Mouse (Mus musculus): ENCODE measurements around the gene Uchl3.
A peak's percentile ranks its signal among the peaks of the same experiment; 100 is the strongest.

Gene Uchl3

DNA sequence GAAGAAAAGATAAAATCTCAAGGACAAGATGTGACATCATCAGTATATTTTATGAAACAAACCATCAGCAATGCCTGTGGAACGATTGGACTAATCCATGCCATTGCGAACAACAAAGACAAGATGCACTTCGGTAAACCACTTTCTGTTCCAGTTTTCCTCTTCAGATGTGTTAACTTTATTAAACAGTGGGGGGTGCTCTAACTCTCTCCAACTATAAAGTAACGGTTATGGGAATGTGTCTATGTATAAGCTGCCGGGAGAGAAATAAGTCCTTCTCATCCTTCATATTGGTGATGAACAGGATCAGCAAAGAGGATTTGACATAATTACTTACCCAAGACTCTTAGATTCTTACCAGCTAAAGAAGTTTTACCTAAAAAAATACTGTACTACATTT lies 12.8 kb downstream of the Uchl3 start:
- no peak for DNase-seq (ENCODE audit: low spot score in 2 of 2)

DNA sequence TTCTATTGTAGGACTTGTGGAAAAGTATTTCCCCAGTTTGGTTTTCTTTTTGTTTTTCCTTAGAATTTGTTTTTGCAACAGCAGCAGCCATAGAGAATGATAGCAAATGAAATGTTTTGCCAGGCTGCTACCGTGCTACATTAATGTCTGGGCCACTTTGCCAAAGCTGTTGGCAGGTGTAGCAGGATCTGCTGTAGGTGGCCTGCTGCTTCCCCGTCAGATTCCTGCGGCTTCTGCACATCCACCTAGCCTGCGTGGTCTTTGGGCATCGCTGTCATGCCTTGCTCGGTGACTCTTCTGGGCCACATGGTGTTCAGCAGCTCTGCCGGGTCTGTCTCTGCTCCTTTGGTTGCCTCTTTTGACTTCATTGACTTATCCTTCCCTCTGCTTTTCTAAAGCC lies 14.9 kb downstream of the Uchl3 start:
- no peak for DNase-seq (ENCODE audit: low spot score in 2 of 2)

GRCm38 (mm10) chr14:101672226-101672625 lies 18.5 kb downstream of the Uchl3 start:
- no peak for DNase-seq (ENCODE audit: low spot score in 2 of 2)

DNA sequence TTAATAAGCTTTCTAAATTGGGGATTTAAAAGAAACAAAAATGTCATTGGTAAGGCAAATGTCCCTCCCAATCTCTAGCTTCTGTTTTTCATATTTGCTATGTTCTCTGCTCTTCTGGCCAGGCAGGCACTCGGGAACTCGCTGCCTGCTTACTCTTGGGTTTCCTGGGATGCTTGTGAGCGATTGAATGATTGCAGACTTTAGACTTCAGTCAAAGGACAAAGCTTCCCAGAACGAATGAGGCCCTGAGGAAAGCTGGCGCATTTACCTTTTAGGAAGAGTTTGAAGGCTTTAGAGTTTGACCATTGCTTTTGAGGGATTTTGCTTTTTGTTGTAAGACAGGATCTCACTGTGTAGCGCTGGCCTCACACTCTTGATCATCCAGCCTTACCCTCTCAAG lies 33.9 kb downstream of the Uchl3 start:
- no peak for DNase-seq (ENCODE audit: low spot score in 2 of 2)

DNA sequence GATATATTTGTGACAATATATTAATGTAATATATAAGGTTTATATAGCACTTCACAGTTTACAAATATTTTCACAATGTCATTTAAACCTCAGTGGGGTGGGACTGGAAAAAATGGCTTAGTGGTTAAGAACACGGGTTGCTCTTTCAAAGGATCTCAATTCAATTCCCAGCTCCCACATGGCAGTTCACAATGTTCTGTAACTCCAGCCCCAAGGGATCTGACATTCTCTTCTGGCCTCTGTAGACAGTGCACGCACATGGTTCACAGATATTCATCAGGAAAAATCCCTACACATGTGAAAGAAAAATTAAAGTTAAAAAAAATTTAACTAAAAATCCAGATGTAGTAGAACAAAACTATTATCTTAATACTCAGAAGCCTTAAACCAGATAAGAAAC lies 34.6 kb downstream of the Uchl3 start:
- DNase-seq (ENCODE audit: low spot score in 2 of 2), result no peak

DNA sequence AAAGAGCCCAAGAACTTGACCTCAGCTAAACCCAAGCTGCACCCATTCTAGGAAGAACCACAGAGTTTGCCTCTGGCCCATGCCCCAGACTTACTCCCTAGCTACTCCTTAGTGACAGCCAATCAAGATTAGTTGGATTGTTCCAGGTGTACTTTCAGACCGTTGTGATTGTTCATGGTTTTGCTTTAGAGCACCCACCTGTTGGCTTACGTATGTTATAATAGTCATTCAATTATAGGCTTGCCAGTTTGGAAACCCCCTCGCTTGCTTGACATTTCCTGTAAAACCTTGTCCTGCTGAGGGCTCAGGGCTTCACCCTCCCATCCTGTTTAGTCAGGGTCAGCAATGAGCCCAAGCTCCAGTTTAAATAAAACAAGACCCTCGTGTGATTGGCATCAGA lies 50.7 kb downstream of the Uchl3 start:
- no peak for DNase-seq (ENCODE audit: low spot score in 2 of 2)

DNA sequence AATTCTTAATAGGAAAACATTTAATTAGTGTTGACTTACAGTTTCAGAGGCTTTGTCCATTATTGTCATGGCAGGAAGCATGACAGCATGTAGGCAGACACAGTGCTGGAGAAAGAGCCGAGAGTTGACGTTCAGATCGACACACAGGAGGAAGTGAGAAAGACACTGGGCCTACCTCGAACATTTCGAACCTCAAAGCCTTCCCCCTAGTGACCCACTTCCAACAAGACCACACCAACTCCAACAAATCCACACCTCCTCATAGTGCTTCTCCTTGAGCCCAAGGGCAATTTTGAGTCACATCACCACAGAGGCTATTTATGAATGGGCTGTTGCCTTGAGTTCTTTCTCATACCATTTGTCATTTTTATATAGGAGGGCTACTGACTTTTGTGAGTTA lies 53.3 kb downstream of the Uchl3 start:
- DNase-seq (ENCODE audit: low spot score in 2 of 2), result no peak

GRCm38 (mm10) chr14:101714414-101714813 lies 60.6 kb downstream of the Uchl3 start:
- DNase-seq (ENCODE audit: low spot score in 2 of 2), result no peak

- peak; percentile 72 to 78 for DNase-seq (ENCODE audit: low spot score in 2 of 2)
Measured at GRCm38 (mm10) chr14:101729237-101729971, 75.6 kb downstream of the Uchl3 start, which contains the start of the genes Gm9922 and Lmo7. TSS of gene Gm9922 (minus strand) at chr14:101729814. TSS of gene Lmo7 (plus strand) at chr14:101729957.

DNA sequence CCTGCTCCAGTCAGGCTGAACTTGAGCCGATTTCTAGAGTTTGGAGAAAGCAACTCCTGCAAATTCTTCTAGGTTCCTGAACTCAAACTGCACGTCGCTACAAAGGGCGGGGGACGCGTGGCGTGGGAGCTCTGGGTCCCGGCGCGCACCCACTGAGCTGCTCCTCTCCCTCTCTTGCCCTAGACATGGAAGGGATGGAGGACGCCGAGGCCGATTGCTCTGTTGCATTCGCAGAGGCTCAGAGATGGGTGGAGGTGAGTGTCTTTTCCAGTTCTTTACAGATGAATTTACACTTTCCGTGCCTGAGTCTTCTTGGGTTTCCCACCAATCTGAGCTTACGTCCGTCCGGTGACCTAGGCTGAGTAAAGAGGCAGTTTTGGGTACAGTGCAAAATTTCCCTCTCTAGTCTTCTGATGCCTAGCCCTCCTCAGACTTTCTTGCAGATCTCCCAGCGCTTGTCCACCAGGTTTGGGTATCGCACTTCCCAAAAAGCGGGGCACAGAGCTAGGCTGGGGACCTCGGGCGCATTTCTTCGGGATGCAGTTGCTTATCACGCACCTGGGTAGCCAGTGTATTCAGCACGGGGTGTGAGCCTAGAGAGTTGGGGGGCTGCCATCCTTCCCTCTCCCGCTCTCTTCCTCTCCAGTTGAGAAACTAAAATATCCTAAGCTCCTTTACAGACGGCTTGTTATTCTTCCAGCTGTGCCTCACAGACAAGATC lies 76.4 kb downstream of the Uchl3 start:
- DNase-seq (ENCODE audit: low spot score in 2 of 2), result no peak

GRCm38 (mm10) chr14:101733542-101734303 lies 80.0 kb downstream of the Uchl3 start:
- DNase-seq (ENCODE audit: low spot score in 2 of 2), result peak in 1 of 2 experiments; percentile 3

DNA sequence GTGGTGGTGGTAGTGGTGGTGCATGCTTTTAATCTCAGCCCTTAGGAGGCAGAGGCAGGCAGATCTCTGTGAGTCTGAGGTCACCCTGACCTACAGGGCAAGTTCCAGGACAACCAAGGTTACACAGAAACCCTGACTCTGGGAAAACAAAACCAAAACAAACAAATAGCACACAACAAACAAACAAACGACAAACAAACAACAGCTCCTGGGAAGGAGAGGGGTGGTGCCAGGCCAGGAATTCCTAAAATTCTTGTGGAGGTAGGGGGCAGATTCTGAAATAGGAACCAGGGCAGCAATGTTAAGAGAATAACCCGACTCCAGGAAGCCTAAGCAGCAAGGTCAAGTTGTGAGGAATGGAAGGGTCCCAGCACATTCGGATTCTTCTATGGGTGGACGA lies 83.7 kb downstream of the Uchl3 start:
- no peak for DNase-seq (ENCODE audit: low spot score in 2 of 2)
